14 mouse cellular contexts compared by ENCODE assay signal in the genomic region with DNA sequence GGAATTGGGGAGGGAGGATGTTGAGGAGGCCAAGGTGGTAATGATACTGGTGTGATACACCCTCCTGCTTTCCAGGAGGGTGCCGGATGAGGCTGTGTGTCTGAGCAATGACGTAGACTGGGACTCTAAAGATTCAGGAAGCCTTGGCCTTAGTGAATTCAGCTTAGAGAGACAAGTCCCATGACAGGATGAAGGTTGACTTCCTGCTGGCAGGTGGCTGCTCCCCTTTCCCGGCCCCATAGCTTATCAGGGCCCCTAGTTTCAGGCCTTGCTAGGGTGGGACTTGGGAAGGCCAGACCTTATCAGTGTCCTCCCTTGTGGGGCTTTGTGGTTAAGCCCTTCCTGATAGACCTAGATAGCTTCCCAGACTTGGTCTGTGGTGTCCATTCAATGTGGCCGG. TPM values are rescaled to one million over a fixed set of nuclear protein-coding genes. Genes with fewer than 3 reads are reported as not detected.
DNase-seq lines count a peak whose midpoint lies in the region; ATAC-seq and TF ChIP-seq lines count a peak whose summit lies in the region.
"Had no signal": no experiment of that assay in that cellular context is flagged by ENCODE, and none has a peak within 500 bp of the region (broad histone marks: within the 10 kb centered on the region; RNA-seq: fewer than 3 reads in every experiment).

No protein-coding gene starts in this region.

- H3K9me3 ChIP-seq in heart, embryonic 12.5 days (replicated peaks) = no peaks in the 10 kb centered on the region
- H3K9me3 ChIP-seq in liver, embryonic 14.5 days (ENCODE audit: control insufficient read depth, low read length) = no peaks in the 10 kb centered on the region; the same call in 1 of the 2 replicates

- peaks cover 24% of the 10 kb centered on the region for H3K36me3 ChIP-seq in heart, embryonic 12.5 days
- H3K36me3 ChIP-seq in liver, embryonic 14.5 days (replicated peaks; ENCODE audit: control insufficient read depth, insufficient read depth, low read depth) = peaks cover 54% of the 10 kb centered on the region

- DNase-seq in heart, adult 18-20 months = no peak
- DNase-seq in 416B (ENCODE audit: low read depth) = peak; percentile 96
- DNase-seq in liver, embryonic 14.5 days (ENCODE audit: low read depth in 3 of 3, low spot score in 3 of 3) = peak; percentile 91 to 93 (median 92)
- DNase-seq in cerebellum, postnatal 10 days = no peak
- DNase-seq in adrenal gland, adult (ENCODE audit: inconsistent age in 2 of 2, low spot score in 1 of 2) = no peak
- no peak for DNase-seq in layer of hippocampus, adult 8-10 months (ENCODE audit: low spot score in 2 of 2)
- DNase-seq: B cell, adult 2 months; kidney, postnatal 25 days; layer of hippocampus, postnatal 36 days; right cerebral cortex, adult 18-20 months had no signal

- no peak overlapping the region for H3K4me2 ChIP-seq in heart, embryonic 12.5 days
- H3K4me2 ChIP-seq in liver, embryonic 14.5 days (ENCODE audit: low read depth) = peak overlapping the region; percentile 70

- H3K4me3 ChIP-seq in heart, embryonic 12.5 days = no peak overlapping the region
- peak overlapping the region; percentile 52 to 95 for H3K4me3 ChIP-seq in liver, embryonic 14.5 days (ENCODE audit: insufficient read depth in 1 of 2, low read depth in 2 of 2, low read length in 2 of 2)

- no peak for TF ChIP-seq CTCF in liver, embryonic 14.5 days (IDR thresholded peaks at IDR 0.05; ENCODE audit: low read depth)

- peak; percentile 99 for TF ChIP-seq EP300 in liver, embryonic 14.5 days (IDR thresholded peaks at IDR 0.05; ENCODE audit: low read depth)

- no peak overlapping the region for H3K27ac ChIP-seq in heart, embryonic 12.5 days (ENCODE audit: poor library complexity, severe bottlenecking)
- H3K27ac ChIP-seq in liver, embryonic 14.5 days = peak overlapping the region; percentile 100

- 66% methylated on average over 4 of the region's 4 CpGs for WGBS in heart, embryonic 12.5 days
- WGBS in liver, embryonic 14.5 days (ENCODE audit: insufficient replicate concordance) = 13% methylated on average over 4 of the region's 4 CpGs

- ATAC-seq in heart, embryonic 12.5 days (ENCODE audit: insufficient number of reproducible peaks, low FRiP score) = peak; percentile 51; the same call in 1 of the 2 replicates
- peak; percentile 34 for ATAC-seq in common myeloid progenitor, adult 5-6 weeks (replicated peaks; ENCODE audit: low read depth, poor library complexity, severe bottlenecking)
- peak; percentile 74 for ATAC-seq in liver, embryonic 14.5 days (ENCODE audit: insufficient read depth)

- no peaks in the 10 kb centered on the region for H3K27me3 ChIP-seq in heart, embryonic 12.5 days (replicated peaks)
- H3K27me3 ChIP-seq in liver, embryonic 14.5 days (ENCODE audit: control insufficient read depth, insufficient read depth, low read length) = no peaks in the 10 kb centered on the region

- peaks cover 15% of the 10 kb centered on the region; the same call in 1 of the 2 replicates for H3K4me1 ChIP-seq in heart, embryonic 12.5 days (replicated peaks)
- peaks cover 49 to 50% of the 10 kb centered on the region in 2 experiments for H3K4me1 ChIP-seq in liver, embryonic 14.5 days (replicated peaks; ENCODE audit: control insufficient read depth in 2 of 2, insufficient read depth in 2 of 2, low read length in 1 of 2)

- no peak overlapping the region for H3K9ac ChIP-seq in heart, embryonic 12.5 days
- H3K9ac ChIP-seq in liver, embryonic 14.5 days (replicated peaks) = peak overlapping the region; percentile 85

RNA-seq across cellular contexts. Expression of gene Pnpo, which starts 4.1 kb away (rescaled TPM):
- 37.7 and 40.5 TPM in 2 replicates for polyA plus RNA-seq in heart, embryonic 12.5 days (2016; fragmentation: Nextera tagmentation; extraction: Ambion mirVana)
- 10 to 100 TPM; 16.7 to 17.4 TPM for total RNA-seq in heart, adult 18-20 months (2021)
- total RNA-seq in common myeloid progenitor, adult 5-6 weeks (2017) = 24.8 and 31.9 TPM in 2 replicates
- polyA plus RNA-seq in liver, embryonic 14.5 days (2012; rRNA removed) = 315 and 355 TPM in 2 replicates
- 564 and 592 TPM in 2 replicates for polyA plus RNA-seq in liver, embryonic 14.5 days (2014; fragmentation: Nextera tagmentation; extraction: Ambion mirVana)
- total RNA-seq in layer of hippocampus, adult 8-10 months (2022) = 10 to 100 TPM; 38.1 to 41.5 (median 39.6) TPM

RNA-seq across cellular contexts. Expression of gene Prr15l, which starts 19.9 kb away (rescaled TPM):
- 0.46 and 0.51 TPM in 2 replicates for polyA plus RNA-seq in heart, embryonic 12.5 days (2016; fragmentation: Nextera tagmentation; extraction: Ambion mirVana)
- total RNA-seq in heart, adult 18-20 months (2021) = 1 to 10 TPM in 1 of 2 experiments, under 1 TPM in 1; 0.79 to 2.2 TPM
- 0.58 TPM in 1 of 2 replicates, not detected in the other for total RNA-seq in common myeloid progenitor, adult 5-6 weeks (2017)
- 2.8 and 3.3 TPM in 2 replicates for polyA plus RNA-seq in liver, embryonic 14.5 days (2012; rRNA removed)
- 4.9 and 8.5 TPM in 2 replicates for polyA plus RNA-seq in liver, embryonic 14.5 days (2014; fragmentation: Nextera tagmentation; extraction: Ambion mirVana)
- total RNA-seq in layer of hippocampus, adult 8-10 months (2022) = not detected
- total RNA-seq: gastrocnemius, postnatal 4 days; layer of hippocampus, postnatal 36 days had no signal
- polyA plus RNA-seq: frontal cortex, adult 2 months had no signal

RNA-seq across cellular contexts. Expression of gene Cdk5rap3, which starts 31.6 kb away (rescaled TPM):
- polyA plus RNA-seq in heart, embryonic 12.5 days (2016; fragmentation: Nextera tagmentation; extraction: Ambion mirVana) = 52.3 and 58.0 TPM in 2 replicates
- 10 to 100 TPM; 23.4 to 25.1 TPM for total RNA-seq in heart, adult 18-20 months (2021)
- total RNA-seq in common myeloid progenitor, adult 5-6 weeks (2017) = 38.2 and 47.8 TPM in 2 replicates
- polyA plus RNA-seq in liver, embryonic 14.5 days (2012; rRNA removed) = 14.2 and 20.1 TPM in 2 replicates
- polyA plus RNA-seq in liver, embryonic 14.5 days (2014; fragmentation: Nextera tagmentation; extraction: Ambion mirVana) = 34.1 and 36.4 TPM in 2 replicates
- 10 to 100 TPM; 33.9 to 49.1 (median 44.8) TPM for total RNA-seq in layer of hippocampus, adult 8-10 months (2022)

RNA-seq across cellular contexts. Expression of gene Sp2, which starts 34.9 kb away (rescaled TPM):
- polyA plus RNA-seq in heart, embryonic 12.5 days (2016; fragmentation: Nextera tagmentation; extraction: Ambion mirVana) = 18.0 and 19.9 TPM in 2 replicates
- 10 to 100 TPM in 1 of 2 experiments, 1 to 10 TPM in 1; 7.4 to 10.3 TPM for total RNA-seq in heart, adult 18-20 months (2021)
- 3.2 and 3.6 TPM in 2 replicates for total RNA-seq in common myeloid progenitor, adult 5-6 weeks (2017)
- 7.7 and 8.0 TPM in 2 replicates for polyA plus RNA-seq in liver, embryonic 14.5 days (2012; rRNA removed)
- polyA plus RNA-seq in liver, embryonic 14.5 days (2014; fragmentation: Nextera tagmentation; extraction: Ambion mirVana) = 13.7 and 17.1 TPM in 2 replicates
- total RNA-seq in layer of hippocampus, adult 8-10 months (2022) = 10 to 100 TPM in 3 of 4 experiments, 1 to 10 TPM in 1; 9.6 to 14.2 (median 11.8) TPM

Comparison
In these comparisons a context has a peak if more than half of its experiments do, and no peak if none do; other contexts are left out.
1. DNase-seq: peak in 416B (single experiment) and liver, embryonic 14.5 days (3 of 3); none in heart, adult 18-20 months (0 of 2), cerebellum, postnatal 10 days (0 of 2), adrenal gland, adult (0 of 2) and layer of hippocampus, adult 8-10 months (0 of 2).
2. Peak in every context shown above with its lines, with median percentiles within 50 percentile points of each other: ATAC-seq.